Mouse (Mus musculus) forebrain, postnatal 0 days (tissue): Measurements from ENCODE around the gene Gpr137c. TPM values are rescaled to one million over a fixed set of nuclear protein-coding genes. Genes with fewer than 3 reads are reported as not detected.
A peak's percentile ranks its signal among the peaks of the same experiment; 100 is the strongest.

Experiments
- ATAC-seq: fragments of 200-750 bp; cut with Nextera tagmentation; 2 replicates; pipeline ENCODE4 v1.8.0; 2017; ENCODE audit warnings: mild to moderate bottlenecking, moderate library complexity
- DNase-seq: peaks from one replicate; pipeline ENCODE4 v3.0.0-alpha.2; 2015
- H3K27ac ChIP-seq: fragments of 300-500 bp; sonication (generic); 2 replicates; pipeline ENCODE4 v1.5.1; 2014; ENCODE audit warnings: low read depth, mild to moderate bottlenecking, antibody characterized with exemption, low read length, moderate library complexity, mixed read lengths
- H3K27me3 ChIP-seq: fragments of 300-500 bp; sonication (generic); 2 replicates; pipeline ENCODE4 v1.6.1; 2014; ENCODE audit warnings: mild to moderate bottlenecking, low read length, mixed read lengths; ENCODE audit not compliant: insufficient read depth
- H3K36me3 ChIP-seq: fragments of 300-500 bp; sonication (generic); 2 replicates; pipeline ENCODE4 v1.6.1; 2014; ENCODE audit warnings: mild to moderate bottlenecking, moderate library complexity; ENCODE audit not compliant: insufficient read depth
- H3K4me1 ChIP-seq: fragments of 300-500 bp; sonication (generic); 2 replicates; pipeline ENCODE4 v1.6.1; 2014; ENCODE audit warnings: antibody characterized with exemption; ENCODE audit not compliant: insufficient read depth
- H3K4me2 ChIP-seq: fragments of 300-500 bp; sonication (generic); 2 replicates; pipeline ENCODE4 v1.6.1; 2014; ENCODE audit warnings: low read depth, mild to moderate bottlenecking, moderate library complexity
- H3K4me3 ChIP-seq: fragments of 300-500 bp; sonication (generic); 2 replicates; pipeline ENCODE4 v1.5.1; 2014; ENCODE audit warnings: low read depth, low read length, mixed read lengths
- H3K9ac ChIP-seq: fragments of 300-500 bp; sonication (generic); 2 replicates; pipeline ENCODE4 v1.6.1; 2014; ENCODE audit warnings: mild to moderate bottlenecking
- H3K9me3 ChIP-seq: fragments of 300-500 bp; sonication (generic); 2 replicates; pipeline ENCODE4 v1.6.1; 2016; ENCODE audit warnings: low read length
- CTCF ChIP-seq: sonication (generic); IDR thresholded peaks from 2 replicates; pipeline ENCODE4 v1.5.1; 2016; ENCODE audit warnings: antibody characterized with exemption, control low read depth, low read depth
- WGBS: fragments of 180-500 bp; shearing (Covaris S2); extraction: QIAGEN DNeasy Blood & Tissue Kit; methylation state at CpG from one replicate; pipeline ENCODE4 v1.1.7; 2014; 5-methylcytosine and 5-hydroxymethylcytosine counted together
- polyA plus RNA-seq: library from polyadenylated mRNA; unstranded; fragments of >200 nt; fragmentation: Nextera tagmentation; extraction: Ambion mirVana; gene quantifications from 2 replicates; pipeline ENCODE4 v1.2.1, GENCODE M21; 2015
- total RNA-seq: library from RNA; depleted of rRNA; stranded (reverse); fragments of >200 nt; gene quantifications from 2 replicates; pipeline ENCODE4 v1.2.3, GENCODE M21; 2014

Gpr137c gene
- total and polyA plus RNA-seq, 2 experiments from 2014 or later, result 9.4 to 38.7 TPM

GRCm38 (mm10) chr14:45291608-45292007 is 72.1 kb downstream of the Gpr137c start:
- 88% methylated on average over 4 of the region's 4 CpGs for WGBS
- no peaks in the 10 kb centered on the region for H3K9me3 ChIP-seq
- no peak for TF ChIP-seq CTCF

GRCm38 (mm10) chr14:45303939-45304338 is 84.4 kb downstream of the Gpr137c start:
- no peak for TF ChIP-seq CTCF
- whole genome bisulfite sequencing, result 31% methylated on average over 4 of the region's 4 CpGs
- DNase-seq, result no peak

More at GRCm38 (mm10) chr14:45291608-45292007, 72.1 kb downstream of the Gpr137c start:
- Histone ChIP-seq H3K4me2 (no peak overlapping the region), H3K9ac (no peak overlapping the region), H3K4me3 (no peak overlapping the region), H3K36me3 (peaks cover 21% of the 10 kb centered on the region), H3K27me3 (no peaks in the 10 kb centered on the region), H3K27ac (no peak overlapping the region), H3K4me1 (no peaks in the 10 kb centered on the region)
- DNase-seq (no peak), ATAC-seq (no peak)

GRCm38 (mm10) chr14:45304389-45304788 is 84.9 kb downstream of the Gpr137c start:
- ATAC-seq (no peak), DNase-seq (no peak)
- Histone ChIP-seq H3K36me3 (peaks cover 45% of the 10 kb centered on the region), H3K4me3 (no peak overlapping the region), H3K4me1 (no peaks in the 10 kb centered on the region), H3K9me3 (no peaks in the 10 kb centered on the region), H3K27ac (no peak overlapping the region), H3K9ac (no peak overlapping the region), H3K27me3 (no peaks in the 10 kb centered on the region), H3K4me2 (no peak overlapping the region)
- TF ChIP-seq CTCF, result peak; percentile 37; the same call in 1 of the 2 replicates
- 61% methylated on average over 4 of the region's 4 CpGs for WGBS

More at GRCm38 (mm10) chr14:45303939-45304338, 84.4 kb downstream of the Gpr137c start:
- Histone ChIP-seq H3K4me3 (no peak overlapping the region), H3K4me2 (no peak overlapping the region), H3K9me3 (no peaks in the 10 kb centered on the region), H3K27me3 (no peaks in the 10 kb centered on the region), H3K4me1 (no peaks in the 10 kb centered on the region), H3K27ac (no peak overlapping the region), H3K36me3 (peaks cover 50% of the 10 kb centered on the region), H3K9ac (no peak overlapping the region)
- no peak for ATAC-seq

DNA sequence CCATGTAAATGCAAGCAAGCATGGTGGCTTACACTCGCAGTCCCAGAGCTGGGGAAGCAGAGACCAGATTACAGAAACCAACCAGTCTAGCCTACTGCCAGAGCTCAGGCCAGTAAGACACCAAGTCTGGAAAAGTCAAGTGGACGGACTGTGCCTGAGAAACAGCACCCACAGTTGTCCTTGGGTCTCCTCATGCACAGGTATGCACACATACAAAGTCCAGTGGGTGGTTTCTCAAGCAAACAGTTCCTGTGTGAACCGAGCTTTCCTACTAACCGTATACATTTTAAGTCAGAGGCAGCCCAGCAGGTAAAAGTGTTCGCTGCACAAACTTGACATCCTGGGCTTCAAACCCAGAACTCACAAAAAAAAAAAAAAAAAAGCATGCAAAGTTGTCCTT is 86.3 kb downstream of the Gpr137c start:
- H3K4me3 ChIP-seq, result no peak overlapping the region
- DNase-seq, result no peak
- no peak for ATAC-seq
- 95% methylated on average over 5 of the region's 5 CpGs for WGBS
- H3K27ac ChIP-seq, result no peak overlapping the region
- H3K36me3 ChIP-seq, result peaks cover 31% of the 10 kb centered on the region
- H3K4me1 ChIP-seq, result no peaks in the 10 kb centered on the region
- H3K27me3 ChIP-seq, result no peaks in the 10 kb centered on the region
- H3K9me3 ChIP-seq, result no peaks in the 10 kb centered on the region
- no peak for TF ChIP-seq CTCF
- no peak overlapping the region for H3K4me2 ChIP-seq
- no peak overlapping the region for H3K9ac ChIP-seq

DNA sequence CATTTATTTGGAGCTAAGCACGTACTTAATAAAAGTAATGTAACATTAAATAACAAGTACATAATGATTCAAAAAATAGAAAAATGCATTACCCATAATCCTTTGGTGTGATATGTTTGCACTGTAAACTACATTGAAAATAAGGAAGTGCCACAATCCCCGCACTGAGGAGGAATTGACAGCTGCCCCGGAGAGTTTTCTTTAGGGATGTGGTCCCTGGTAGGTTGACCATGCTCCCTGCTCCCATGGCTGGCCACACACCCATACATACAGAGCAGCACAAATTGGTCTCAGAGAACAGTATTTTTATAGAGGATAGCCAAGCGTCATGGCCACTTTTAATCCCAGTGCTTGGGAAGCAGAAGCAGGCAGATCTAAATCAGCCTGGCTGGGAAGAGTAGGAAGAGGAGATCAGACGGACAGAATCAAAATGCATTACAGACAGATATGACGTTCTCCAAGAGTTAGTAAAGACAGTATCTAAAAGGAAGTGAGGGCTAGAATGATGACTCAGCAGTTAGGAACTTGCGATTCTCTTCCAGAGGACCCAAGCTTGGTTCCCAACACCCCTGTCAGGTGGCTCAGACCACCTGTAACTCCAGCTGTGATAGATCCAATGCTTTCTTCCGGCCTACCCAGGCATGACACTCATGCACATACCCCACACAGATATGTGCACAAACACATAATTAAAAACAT is 88.3 kb downstream of the Gpr137c start:
- no peak for TF ChIP-seq CTCF
- H3K36me3 ChIP-seq, result peaks cover 15% of the 10 kb centered on the region
- no peaks in the 10 kb centered on the region for H3K4me1 ChIP-seq
- H3K9me3 ChIP-seq, result no peaks in the 10 kb centered on the region
- WGBS, result 95% methylated on average over 8 of the region's 8 CpGs
- H3K4me2 ChIP-seq, result no peak overlapping the region
- H3K9ac ChIP-seq, result no peak overlapping the region
- no peak overlapping the region for H3K27ac ChIP-seq
- DNase-seq (no peak), ATAC-seq (no peak)
- H3K27me3 ChIP-seq, result no peaks in the 10 kb centered on the region
- H3K4me3 ChIP-seq, result no peak overlapping the region

- Histone ChIP-seq H3K27me3 (no peaks in the 10 kb centered on the region), H3K4me1 (no peaks in the 10 kb centered on the region), H3K36me3 (peaks cover 5% of the 10 kb centered on the region; the same call in 1 of the 2 replicates), H3K4me3 (no peak overlapping the region), H3K4me2 (no peak overlapping the region), H3K9ac (no peak overlapping the region), H3K27ac (no peak overlapping the region), H3K9me3 (no peaks in the 10 kb centered on the region)
- WGBS, result 81% methylated on average over 13 of the region's 13 CpGs
- DNase-seq (no peak), ATAC-seq (no peak)
- no peak for TF ChIP-seq CTCF
Observed at GRCm38 (mm10) chr14:45309646-45310045, 90.1 kb downstream of the Gpr137c start.

GRCm38 (mm10) chr14:45310101-45310500 is 90.6 kb downstream of the Gpr137c start:
- DNase-seq (no peak), ATAC-seq (no peak)
- TF ChIP-seq CTCF, result no peak
- Histone ChIP-seq H3K4me2 (no peak overlapping the region), H3K4me1 (no peaks in the 10 kb centered on the region), H3K27ac (no peak overlapping the region), H3K9ac (no peak overlapping the region), H3K9me3 (no peaks in the 10 kb centered on the region), H3K36me3 (peaks cover 2% of the 10 kb centered on the region; the same call in 1 of the 2 replicates), H3K4me3 (no peak overlapping the region), H3K27me3 (no peaks in the 10 kb centered on the region)
- WGBS, result 91% methylated on average over 14 of the region's 14 CpGs
